Comparison of ENCODE assay signal across 14 mouse cellular contexts in the genomic region with DNA sequence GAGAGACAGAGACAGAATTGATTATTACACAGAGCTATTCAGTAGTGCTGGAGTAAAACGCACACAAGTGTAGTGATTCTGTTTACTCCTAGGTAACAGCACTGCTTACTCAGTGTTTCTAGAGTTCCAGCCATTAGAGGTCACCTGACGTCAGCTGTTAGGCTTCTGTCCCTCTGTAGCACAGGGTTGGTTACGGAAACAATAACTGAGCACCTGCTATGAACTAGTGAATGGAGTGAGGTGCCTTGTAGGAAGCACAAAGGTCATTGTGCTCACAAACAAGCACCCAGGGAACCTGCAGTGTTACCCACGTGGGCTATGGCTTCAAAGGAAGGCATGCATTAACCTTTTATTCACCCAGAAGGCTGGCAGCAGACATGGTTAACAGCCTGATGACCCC.
"Had no signal": no experiment of that assay in that cellular context is flagged by ENCODE, and none has a peak within 500 bp of the region (broad histone marks: within the 10 kb centered on the region; RNA-seq: fewer than 3 reads in every experiment).

No protein-coding gene starts in this region.

- DNase-seq: kidney, adult 11 months; kidney, adult 8-10 months; kidney, postnatal 10 days; kidney, postnatal 36 days; left cerebral cortex, postnatal 4 days; lung, adult 2 months; lung, postnatal 14 days; lung, postnatal 4 days; midbrain, embryonic 14.5 days; thymus, postnatal 36 days had no signal

- H3K4me1 ChIP-seq: kidney, embryonic 15.5 days; limb, embryonic 12.5 days; limb, embryonic 15.5 days; liver, embryonic 15.5 days had no signal

- H3K9me3 ChIP-seq: kidney, embryonic 15.5 days; limb, embryonic 15.5 days; liver, embryonic 15.5 days had no signal

- H3K27me3 ChIP-seq: kidney, embryonic 15.5 days; limb, embryonic 12.5 days; limb, embryonic 15.5 days; liver, embryonic 15.5 days had no signal

- H3K36me3 ChIP-seq: kidney, embryonic 15.5 days; limb, embryonic 12.5 days; limb, embryonic 15.5 days; liver, embryonic 15.5 days had no signal

- H3K4me3 ChIP-seq: kidney, embryonic 15.5 days; limb, embryonic 12.5 days; limb, embryonic 15.5 days; liver, embryonic 15.5 days had no signal

- H3K27ac ChIP-seq: kidney, embryonic 15.5 days; limb, embryonic 12.5 days; limb, embryonic 15.5 days; liver, embryonic 15.5 days had no signal
